Mouse (Mus musculus): ENCODE data around the gene Dgkg. TPM values are rescaled to one million over a fixed set of nuclear protein-coding genes. Genes with fewer than 3 reads are reported as not detected.

The Dgkg gene
- 0.09 and 0.47 TPM in 2 replicates for polyA plus RNA-seq (2014; fragmentation: Nextera tagmentation; extraction: Ambion mirVana)

DNA sequence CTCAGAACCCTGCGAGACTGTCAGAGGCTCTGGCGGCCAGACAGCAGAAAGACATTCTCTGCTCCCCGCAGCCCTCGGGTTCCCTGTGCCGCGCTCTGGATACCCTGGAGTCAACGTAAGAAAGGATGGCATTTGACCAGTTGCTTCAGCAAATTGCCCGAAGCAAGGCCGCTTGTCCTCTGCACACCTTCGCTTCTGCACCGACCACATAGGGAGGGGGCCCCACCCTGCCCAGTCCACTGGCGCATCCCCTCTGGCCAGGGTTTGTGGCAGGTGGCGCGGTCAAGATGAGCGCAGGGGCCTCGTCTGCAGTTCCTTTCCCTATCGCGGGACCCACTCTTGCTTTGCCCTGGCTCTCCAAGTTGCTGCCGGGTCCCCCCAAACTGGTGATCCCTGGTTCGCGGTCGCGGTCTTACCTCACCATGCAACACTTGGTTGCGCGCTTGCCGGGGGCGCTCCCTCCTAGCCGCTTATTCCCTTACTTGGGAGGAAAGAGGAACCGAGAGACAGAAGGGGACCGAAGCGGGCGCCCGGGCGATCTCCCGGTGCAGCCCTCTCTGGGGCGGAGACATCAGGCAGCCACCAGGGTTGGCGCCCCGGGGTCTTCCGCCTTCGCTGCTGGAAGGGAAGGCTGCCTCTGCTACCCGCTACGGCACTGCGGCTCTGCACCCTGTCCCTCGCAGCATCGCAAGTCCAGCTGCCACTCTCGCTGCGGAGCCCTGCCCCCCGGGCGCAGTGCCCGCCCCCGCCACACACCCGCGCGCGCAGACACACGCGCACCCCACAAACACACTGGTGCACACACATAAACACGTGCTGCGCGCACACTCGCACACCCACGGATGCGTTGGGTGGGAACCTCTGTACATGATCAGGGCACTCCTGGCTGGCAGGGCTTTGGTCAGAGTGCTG is at the start of gene Dgkg:
Gene Dgkg, minus strand, starts transcription at position 689 of the 912 bp plus-strand sequence.
- 2% methylated on average over 62 of the region's 63 CpGs for WGBS
- Histone ChIP-seq H3K4me3 (ENCODE audit: low read depth, low read length) (peak within 1 kb of the TSS; percentile 45), H3K27ac (ENCODE audit: low read depth, low read length) (no peak within 1 kb of the TSS)

DNA sequence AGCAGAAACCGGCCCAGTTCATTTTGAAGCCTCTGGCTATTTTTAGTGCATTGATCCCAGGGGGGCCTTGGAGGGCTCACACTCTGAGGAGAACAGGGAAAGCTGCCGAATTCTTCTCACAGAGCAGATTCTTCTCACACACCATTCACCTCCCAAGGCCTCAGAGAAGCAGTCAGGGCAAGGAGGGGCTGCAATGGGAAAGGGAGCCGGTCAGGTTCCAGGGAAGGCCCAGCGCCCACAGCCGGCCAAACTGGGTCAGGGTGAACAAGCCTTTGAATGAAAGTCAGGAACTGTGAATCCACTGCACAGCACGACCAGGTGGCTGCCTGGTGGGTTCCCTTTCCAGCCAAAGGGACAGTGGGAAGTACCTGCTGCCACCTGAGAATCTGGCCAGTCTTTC is 47.9 kb upstream of the Dgkg start:
- no peak for ATAC-seq (replicated peaks; ENCODE audit: low FRiP score)
- H3K36me3 ChIP-seq (ENCODE audit: control insufficient read depth, insufficient read depth, low read length), result no peaks in the 10 kb centered on the region
- WGBS, result 54% methylated on average over 6 of the region's 6 CpGs
- no peak for DNase-seq (ENCODE audit: low spot score)
- no peak overlapping the region for H3K4me3 ChIP-seq (ENCODE audit: low read depth, low read length)
- no peak overlapping the region for H3K9ac ChIP-seq (ENCODE audit: low read length)
- no peak overlapping the region for H3K4me2 ChIP-seq (ENCODE audit: low read depth, low read length, severe bottlenecking)
- no peaks in the 10 kb centered on the region for H3K27me3 ChIP-seq (ENCODE audit: control insufficient read depth, insufficient read depth, low read length)
- H3K9me3 ChIP-seq (ENCODE audit: control insufficient read depth, low read length), result no peaks in the 10 kb centered on the region
- H3K27ac ChIP-seq (ENCODE audit: low read depth, low read length), result no peak overlapping the region
- no peaks in the 10 kb centered on the region for H3K4me1 ChIP-seq (replicated peaks; ENCODE audit: control insufficient read depth, insufficient read depth, low read length)

More for the DNA sequence above, at the start of gene Dgkg:
- ATAC-seq (replicated peaks; ENCODE audit: low FRiP score), result peak; percentile 36; the same call in 1 of the 2 replicates
- H3K4me2 ChIP-seq (ENCODE audit: low read depth, low read length, severe bottlenecking), result peak within 1 kb of the TSS; percentile 74
- no peaks in the 10 kb centered on the region for H3K36me3 ChIP-seq (ENCODE audit: control insufficient read depth, insufficient read depth, low read length)
- peaks cover 7% of the 10 kb centered on the region; the same call in 1 of the 2 replicates for H3K4me1 ChIP-seq (replicated peaks; ENCODE audit: control insufficient read depth, insufficient read depth, low read length)
- DNase-seq (ENCODE audit: low spot score), result peak; percentile 68
- H3K27me3 ChIP-seq (ENCODE audit: control insufficient read depth, insufficient read depth, low read length), result peaks cover 28% of the 10 kb centered on the region
- no peaks in the 10 kb centered on the region for H3K9me3 ChIP-seq (ENCODE audit: control insufficient read depth, low read length)
- peak within 1 kb of the TSS; percentile 44 for H3K9ac ChIP-seq (ENCODE audit: low read length)

DNA sequence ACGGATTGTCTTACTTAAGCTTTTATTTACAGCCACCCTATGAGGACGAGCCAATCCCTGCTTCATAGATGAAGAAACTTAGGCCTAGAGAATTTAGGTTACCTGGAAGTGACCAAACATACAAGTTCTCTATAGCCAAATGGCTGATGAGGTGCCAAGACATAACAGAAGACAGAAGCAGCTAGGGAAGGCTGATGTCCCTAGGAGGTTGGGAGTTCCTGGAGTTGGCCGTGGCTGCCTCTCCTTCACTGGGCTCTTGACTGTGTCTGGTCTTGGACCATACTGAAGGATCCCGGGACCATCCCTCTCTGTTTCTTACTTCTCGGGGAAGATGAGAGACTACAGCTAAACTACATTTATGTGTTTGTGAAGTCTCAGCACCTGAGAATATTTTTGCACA is 47.1 kb upstream of the Dgkg start:
- ATAC-seq (replicated peaks; ENCODE audit: low FRiP score) (no peak), DNase-seq (ENCODE audit: low spot score) (no peak)
- Histone ChIP-seq H3K4me1 (replicated peaks; ENCODE audit: control insufficient read depth, insufficient read depth, low read length) (no peaks in the 10 kb centered on the region), H3K27ac (ENCODE audit: low read depth, low read length) (no peak overlapping the region), H3K27me3 (ENCODE audit: control insufficient read depth, insufficient read depth, low read length) (no peaks in the 10 kb centered on the region), H3K9me3 (ENCODE audit: control insufficient read depth, low read length) (no peaks in the 10 kb centered on the region), H3K4me3 (ENCODE audit: low read depth, low read length) (no peak overlapping the region), H3K9ac (ENCODE audit: low read length) (no peak overlapping the region), H3K36me3 (ENCODE audit: control insufficient read depth, insufficient read depth, low read length) (no peaks in the 10 kb centered on the region), H3K4me2 (ENCODE audit: low read depth, low read length, severe bottlenecking) (no peak overlapping the region)
- WGBS, result 90% methylated on average over 5 of the region's 5 CpGs

- no peak for ATAC-seq (replicated peaks; ENCODE audit: low FRiP score)
- no peak overlapping the region for H3K4me2 ChIP-seq (ENCODE audit: low read depth, low read length, severe bottlenecking)
- no peak overlapping the region for H3K27ac ChIP-seq (ENCODE audit: low read depth, low read length)
- H3K9ac ChIP-seq (ENCODE audit: low read length), result no peak overlapping the region
- no peaks in the 10 kb centered on the region for H3K36me3 ChIP-seq (ENCODE audit: control insufficient read depth, insufficient read depth, low read length)
- H3K9me3 ChIP-seq (ENCODE audit: control insufficient read depth, low read length), result no peaks in the 10 kb centered on the region
- H3K27me3 ChIP-seq (ENCODE audit: control insufficient read depth, insufficient read depth, low read length), result no peaks in the 10 kb centered on the region
- 85% methylated on average over 13 of the region's 13 CpGs for WGBS
- H3K4me1 ChIP-seq (replicated peaks; ENCODE audit: control insufficient read depth, insufficient read depth, low read length), result no peaks in the 10 kb centered on the region
- no peak for DNase-seq (ENCODE audit: low spot score)
- H3K4me3 ChIP-seq (ENCODE audit: low read depth, low read length), result no peak overlapping the region
Measured at GRCm38 (mm10) chr16:22698846-22699760, 42.1 kb upstream of the Dgkg start.

DNA sequence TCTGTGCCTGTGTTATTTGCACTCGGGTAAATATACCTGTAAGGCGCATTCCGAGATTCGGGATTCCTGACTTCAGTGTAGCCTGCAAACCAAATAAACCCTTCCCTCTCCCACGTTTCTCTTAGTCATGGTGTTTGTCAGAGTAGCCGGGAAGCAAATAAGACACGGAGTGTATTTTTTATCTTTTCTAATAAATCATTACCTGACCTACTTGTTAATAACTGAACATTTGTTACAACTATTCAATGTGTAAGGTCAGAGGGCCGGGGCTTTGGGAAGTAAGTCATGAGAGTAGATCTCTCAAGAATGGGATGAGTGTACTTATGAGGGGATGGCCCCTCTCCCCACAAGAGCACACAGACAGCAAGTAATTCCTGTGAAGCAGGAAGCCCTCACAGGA is 41.1 kb upstream of the Dgkg start:
- H3K4me2 ChIP-seq (ENCODE audit: low read depth, low read length, severe bottlenecking), result no peak overlapping the region
- H3K27me3 ChIP-seq (ENCODE audit: control insufficient read depth, insufficient read depth, low read length), result no peaks in the 10 kb centered on the region
- no peak for DNase-seq (ENCODE audit: low spot score)
- no peak overlapping the region for H3K27ac ChIP-seq (ENCODE audit: low read depth, low read length)
- no peaks in the 10 kb centered on the region for H3K9me3 ChIP-seq (ENCODE audit: control insufficient read depth, low read length)
- no peak overlapping the region for H3K9ac ChIP-seq (ENCODE audit: low read length)
- no peak overlapping the region for H3K4me3 ChIP-seq (ENCODE audit: low read depth, low read length)
- WGBS, result 88% methylated on average over 8 of the region's 8 CpGs
- ATAC-seq (replicated peaks; ENCODE audit: low FRiP score), result no peak
- H3K4me1 ChIP-seq (replicated peaks; ENCODE audit: control insufficient read depth, insufficient read depth, low read length), result no peaks in the 10 kb centered on the region
- H3K36me3 ChIP-seq (ENCODE audit: control insufficient read depth, insufficient read depth, low read length), result no peaks in the 10 kb centered on the region

DNA sequence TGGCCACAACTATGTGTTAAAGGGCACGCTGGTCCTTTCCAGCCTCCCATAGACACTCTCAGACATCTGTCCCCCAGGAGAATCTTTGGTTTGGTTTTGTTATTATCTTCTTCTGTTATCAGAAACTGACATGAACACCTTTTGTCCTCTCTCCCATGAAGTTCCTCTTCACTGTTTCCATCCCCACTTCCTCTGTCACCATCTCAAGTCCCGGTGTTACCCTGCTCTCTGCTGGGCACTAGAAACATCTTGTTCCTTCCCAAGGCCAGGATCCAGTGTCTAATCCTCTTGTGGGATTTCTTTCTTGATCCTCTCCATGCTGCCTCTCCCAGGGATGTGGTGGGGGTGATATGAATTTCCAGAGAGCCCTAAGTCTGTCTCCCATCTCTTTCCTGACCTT is 32.6 kb upstream of the Dgkg start:
- Histone ChIP-seq H3K9me3 (ENCODE audit: control insufficient read depth, low read length) (no peaks in the 10 kb centered on the region), H3K27me3 (ENCODE audit: control insufficient read depth, insufficient read depth, low read length) (no peaks in the 10 kb centered on the region), H3K36me3 (ENCODE audit: control insufficient read depth, insufficient read depth, low read length) (no peaks in the 10 kb centered on the region), H3K4me1 (replicated peaks; ENCODE audit: control insufficient read depth, insufficient read depth, low read length) (no peaks in the 10 kb centered on the region), H3K4me2 (ENCODE audit: low read depth, low read length, severe bottlenecking) (no peak overlapping the region), H3K9ac (ENCODE audit: low read length) (no peak overlapping the region), H3K4me3 (ENCODE audit: low read depth, low read length) (no peak overlapping the region), H3K27ac (ENCODE audit: low read depth, low read length) (no peak overlapping the region)
- no peak for ATAC-seq (replicated peaks; ENCODE audit: low FRiP score)
- DNase-seq (ENCODE audit: low spot score), result no peak
- 91% methylated on average over 2 of the region's 2 CpGs for WGBS

GRCm38 (mm10) chr16:22687711-22688230 is 30.8 kb upstream of the Dgkg start:
- DNase-seq (ENCODE audit: low spot score), result no peak
- Histone ChIP-seq H3K9me3 (ENCODE audit: control insufficient read depth, low read length) (no peaks in the 10 kb centered on the region), H3K4me3 (ENCODE audit: low read depth, low read length) (no peak overlapping the region), H3K27ac (ENCODE audit: low read depth, low read length) (no peak overlapping the region), H3K4me2 (ENCODE audit: low read depth, low read length, severe bottlenecking) (no peak overlapping the region), H3K4me1 (replicated peaks; ENCODE audit: control insufficient read depth, insufficient read depth, low read length) (no peaks in the 10 kb centered on the region), H3K9ac (ENCODE audit: low read length) (no peak overlapping the region), H3K36me3 (ENCODE audit: control insufficient read depth, insufficient read depth, low read length) (no peaks in the 10 kb centered on the region), H3K27me3 (ENCODE audit: control insufficient read depth, insufficient read depth, low read length) (no peaks in the 10 kb centered on the region)
- WGBS, result 79% methylated on average over 8 of the region's 8 CpGs
- ATAC-seq (replicated peaks; ENCODE audit: low FRiP score), result no peak

- no peaks in the 10 kb centered on the region for H3K36me3 ChIP-seq (ENCODE audit: control insufficient read depth, insufficient read depth, low read length)
- no peak overlapping the region for H3K9ac ChIP-seq (ENCODE audit: low read length)
- H3K4me3 ChIP-seq (ENCODE audit: low read depth, low read length), result no peak overlapping the region
- H3K4me2 ChIP-seq (ENCODE audit: low read depth, low read length, severe bottlenecking), result no peak overlapping the region
- H3K9me3 ChIP-seq (ENCODE audit: control insufficient read depth, low read length), result no peaks in the 10 kb centered on the region
- DNase-seq (ENCODE audit: low spot score) (no peak), ATAC-seq (replicated peaks; ENCODE audit: low FRiP score) (no peak)
- no peak overlapping the region for H3K27ac ChIP-seq (ENCODE audit: low read depth, low read length)
- H3K27me3 ChIP-seq (ENCODE audit: control insufficient read depth, insufficient read depth, low read length), result no peaks in the 10 kb centered on the region
- 87% methylated on average over 3 of the region's 3 CpGs for WGBS
- no peaks in the 10 kb centered on the region for H3K4me1 ChIP-seq (replicated peaks; ENCODE audit: control insufficient read depth, insufficient read depth, low read length)
Measured at GRCm38 (mm10) chr16:22683605-22684004, 26.6 kb upstream of the Dgkg start.
